ENCODE assay signal across 18 mouse cellular contexts in the genomic region with DNA sequence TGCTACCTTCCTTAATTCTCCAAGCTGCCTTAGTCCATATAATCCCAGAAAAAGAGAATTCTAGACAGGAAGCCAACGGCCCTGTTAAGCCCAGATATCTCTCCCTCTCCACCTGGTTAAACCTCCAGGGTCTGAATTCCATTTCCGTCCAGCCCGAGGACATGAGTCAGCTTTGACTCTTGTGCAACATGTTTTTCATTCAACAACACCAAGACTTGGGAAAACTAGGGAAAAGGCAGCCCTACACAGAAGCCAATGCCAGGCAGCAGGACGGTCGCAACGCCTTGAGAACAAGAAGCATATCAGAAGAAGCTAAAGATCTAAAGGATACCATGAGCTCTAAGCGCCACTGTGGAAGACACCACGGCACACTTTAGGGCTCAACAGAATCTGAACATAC. TPM values are rescaled to one million over a fixed set of nuclear protein-coding genes. Genes with fewer than 3 reads are reported as not detected.
DNase-seq lines count a peak whose midpoint lies in the region; ATAC-seq and TF ChIP-seq lines count a peak whose summit lies in the region.
"Had no signal": no experiment of that assay in that cellular context is flagged by ENCODE, and none has a peak within 500 bp of the region (broad histone marks: within the 10 kb centered on the region; RNA-seq: fewer than 3 reads in every experiment).

No protein-coding gene starts in this region.

- TF ChIP-seq EP300 in liver, postnatal 0 days (IDR thresholded peaks at IDR 0.05; ENCODE audit: low read depth) = peak; percentile 78

- no peak for TF ChIP-seq CTCF in testis, adult 2 months (IDR thresholded peaks at IDR 0.05; ENCODE audit: control insufficient read depth, insufficient read depth, insufficient replicate concordance, low read depth, low read length)
- TF ChIP-seq CTCF in liver, postnatal 0 days (IDR thresholded peaks at IDR 0.05; ENCODE audit: low read depth) = no peak

- TF ChIP-seq POLR2A in testis, adult 2 months (IDR thresholded peaks at IDR 0.05; ENCODE audit: control insufficient read depth, low read depth, low read length) = no peak

- H3K27ac ChIP-seq in testis, adult 2 months (ENCODE audit: control insufficient read depth, insufficient read depth, low read depth, low read length) = no peak overlapping the region
- H3K27ac ChIP-seq in liver, postnatal 0 days (ENCODE audit: low read depth) = peak overlapping the region; percentile 97
- H3K27ac ChIP-seq: embryonic facial prominence, embryonic 13.5 days; forebrain, embryonic 10.5 days; hindbrain, embryonic 14.5 days; liver, embryonic 14.5 days; neural tube, embryonic 13.5 days had no signal

- peak; percentile 37 to 46 for DNase-seq in heart, adult 9 months (ENCODE audit: low spot score in 2 of 2)
- DNase-seq in heart, postnatal 25 days (ENCODE audit: low spot score) = no peak
- no peak for DNase-seq in testis, postnatal 10 days (ENCODE audit: low spot score)
- DNase-seq in liver, postnatal 0 days = peak; percentile 53
- DNase-seq in kidney, adult 9 months = no peak
- DNase-seq in MN1 (ENCODE audit: low spot score) = no peak
- DNase-seq: cerebellum, adult 2 months; kidney, adult 11 months; kidney, postnatal 25 days; thymus, adult 18-20 months had no signal

- no peaks in the 10 kb centered on the region for H3K9me3 ChIP-seq in liver, postnatal 0 days (ENCODE audit: low read length)
- H3K9me3 ChIP-seq: embryonic facial prominence, embryonic 13.5 days; forebrain, embryonic 10.5 days; megakaryocyte, embryonic 14.5 days; neural tube, embryonic 13.5 days had no signal

- peak overlapping the region; percentile 54 for H3K4me3 ChIP-seq in testis, adult 2 months (ENCODE audit: control insufficient read depth, low read depth, low read length)
- peak overlapping the region; percentile 36 for H3K4me3 ChIP-seq in liver, postnatal 0 days (ENCODE audit: low read depth, low read length)
- H3K4me3 ChIP-seq: embryonic facial prominence, embryonic 13.5 days; forebrain, embryonic 10.5 days; neural tube, embryonic 13.5 days had no signal

- peaks cover 2% of the 10 kb centered on the region; the same call in 1 of the 2 replicates for H3K4me1 ChIP-seq in testis, adult 2 months (ENCODE audit: control insufficient read depth, insufficient read depth, low read length)
- H3K4me1 ChIP-seq in liver, postnatal 0 days (ENCODE audit: insufficient read depth) = peaks cover 23% of the 10 kb centered on the region
- H3K4me1 ChIP-seq: embryonic facial prominence, embryonic 13.5 days; neural tube, embryonic 13.5 days had no signal

- no peaks in the 10 kb centered on the region; the same call in 1 of the 2 replicates for H3K36me3 ChIP-seq in testis, adult 2 months (ENCODE audit: control insufficient read depth, insufficient read depth, low read length)
- 0 out of 2 replicates have a peak, but pooled peaks cover 5% of the 10 kb centered on the region for H3K36me3 ChIP-seq in liver, postnatal 0 days (replicated peaks; ENCODE audit: insufficient read depth, low read length)
- H3K36me3 ChIP-seq: embryonic facial prominence, embryonic 13.5 days; forebrain, embryonic 10.5 days; neural tube, embryonic 13.5 days had no signal

- peak; percentile 81 for ATAC-seq in liver, postnatal 0 days
- ATAC-seq: Patski had no signal

- WGBS in liver, postnatal 0 days (ENCODE audit: insufficient replicate concordance) = 56% methylated on average over 8 of the region's 8 CpGs

- no peaks in the 10 kb centered on the region for H3K27me3 ChIP-seq in testis, adult 2 months (ENCODE audit: control insufficient read depth, insufficient read depth, low read length)
- H3K27me3 ChIP-seq in liver, postnatal 0 days (ENCODE audit: insufficient read depth, low read length) = no peaks in the 10 kb centered on the region
- H3K27me3 ChIP-seq: embryonic facial prominence, embryonic 13.5 days; megakaryocyte, embryonic 14.5 days; neural tube, embryonic 13.5 days; Patski had no signal

- H3K9ac ChIP-seq in liver, postnatal 0 days (replicated peaks) = peak overlapping the region; percentile 62
- H3K9ac ChIP-seq: embryonic facial prominence, embryonic 13.5 days; hindbrain, embryonic 14.5 days; liver, embryonic 14.5 days; neural tube, embryonic 13.5 days had no signal

- intact Hi-C loops in heart, postnatal 25 days (cut with DNase I) = no loop called here

- H3K4me2 ChIP-seq in liver, postnatal 0 days (ENCODE audit: low read depth, low read length) = peak overlapping the region; percentile 57
- H3K4me2 ChIP-seq: embryonic facial prominence, embryonic 13.5 days; hindbrain, embryonic 14.5 days; neural tube, embryonic 13.5 days had no signal

RNA-seq across cellular contexts. Expression of gene Tex2, which starts 32.8 kb away (rescaled TPM):
- total RNA-seq in heart, postnatal 25 days (2021) = 10 to 100 TPM; 45.5 to 46.7 TPM
- 234 and 256 TPM in 2 replicates for polyA plus RNA-seq in testis, adult 2 months (2012; rRNA removed)
- polyA plus RNA-seq in liver, postnatal 0 days (2015; fragmentation: Nextera tagmentation; extraction: Ambion mirVana) = 9.9 and 11.3 TPM in 2 replicates

Comparison
In these comparisons a context has a peak if more than half of its experiments do, and no peak if none do; other contexts are left out.
1. DNase-seq: peak in heart, adult 9 months (2 of 2) and liver, postnatal 0 days (single experiment); none in heart, postnatal 25 days (single experiment), testis, postnatal 10 days (single experiment), kidney, adult 9 months (single experiment) and MN1 (single experiment).
2. RNA of gene Tex2, which starts 32.8 kb away (polyA plus RNA-seq): 234 to 256 TPM in testis, adult 2 months; 9.9 to 11.3 TPM in liver, postnatal 0 days; every median in the first group is over 10 times any median in the second.